Mouse (Mus musculus): Measurements from ENCODE around the gene Sobp. TPM values are rescaled to one million over a fixed set of nuclear protein-coding genes. Genes with fewer than 3 reads are reported as not detected.

The Sobp gene
- total RNA-seq, 2 experiments from 2014 or later: 4.6 to 6.2 TPM

DNA sequence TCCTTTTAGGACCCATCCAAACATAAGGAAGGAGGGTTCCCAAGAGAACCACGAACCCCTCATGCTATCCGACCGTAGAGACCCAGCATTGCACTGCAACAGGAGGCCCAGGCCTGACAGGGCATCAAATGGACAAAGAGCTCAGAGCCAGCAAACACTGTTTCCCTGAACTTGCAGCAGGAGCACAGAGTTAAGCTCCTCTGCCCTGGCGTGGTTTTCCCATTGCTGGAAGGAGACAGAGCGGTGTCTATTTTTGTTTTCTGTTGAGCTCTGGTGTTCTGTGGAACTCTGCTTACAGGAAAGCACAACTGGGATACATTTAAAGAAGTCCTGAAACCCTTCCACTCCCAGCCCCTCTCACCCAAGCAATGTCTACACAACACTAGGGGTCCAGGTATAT is 15.0 kb downstream of the Sobp start:
- no peak for DNase-seq

DNA sequence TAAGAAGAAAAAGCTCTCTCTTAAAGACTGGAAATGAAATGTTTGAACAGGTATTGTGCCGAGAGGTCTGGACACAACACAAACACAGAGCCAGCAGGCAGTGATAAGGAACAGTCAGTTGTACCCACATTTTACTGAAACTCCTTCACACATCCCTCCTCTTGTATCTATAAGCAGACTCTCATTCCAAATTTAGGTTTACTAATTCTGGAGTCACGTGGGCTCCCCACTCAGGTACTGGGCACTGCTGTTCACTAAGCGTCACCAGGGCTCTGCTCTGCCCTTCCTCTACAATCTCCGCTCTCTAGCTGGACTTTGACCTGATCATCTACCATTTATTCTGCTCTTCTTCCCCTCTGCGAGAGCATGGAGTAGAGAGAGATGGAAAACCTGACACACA is 15.4 kb downstream of the Sobp start:
- no peak for DNase-seq

DNA sequence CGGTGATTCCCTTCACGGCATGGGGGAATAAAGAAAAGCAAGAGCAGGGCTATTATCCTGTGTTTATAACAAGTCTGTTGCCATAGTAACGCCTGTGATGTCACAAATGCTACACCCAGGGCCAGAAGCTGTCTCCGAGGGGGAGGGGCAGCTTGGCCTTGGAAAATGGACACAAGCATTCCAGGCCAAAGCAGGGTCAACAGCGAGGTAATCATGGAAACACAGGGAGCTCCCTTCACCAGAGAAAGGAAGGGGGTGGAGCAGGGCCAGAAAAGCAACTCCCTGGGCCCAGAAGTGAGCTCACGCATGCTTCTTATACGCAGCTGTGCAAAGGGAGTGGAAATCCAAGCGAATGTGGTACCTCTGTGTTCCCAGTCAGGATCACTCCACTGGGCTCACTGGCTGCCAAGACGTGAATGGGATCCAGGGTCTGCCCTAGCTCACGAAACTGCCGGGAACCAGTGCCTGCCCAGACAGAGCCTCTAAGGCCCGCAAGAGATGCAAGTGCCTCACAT is 19.2 kb downstream of the Sobp start:
- DNase-seq: peak; percentile 63 to 80

DNA sequence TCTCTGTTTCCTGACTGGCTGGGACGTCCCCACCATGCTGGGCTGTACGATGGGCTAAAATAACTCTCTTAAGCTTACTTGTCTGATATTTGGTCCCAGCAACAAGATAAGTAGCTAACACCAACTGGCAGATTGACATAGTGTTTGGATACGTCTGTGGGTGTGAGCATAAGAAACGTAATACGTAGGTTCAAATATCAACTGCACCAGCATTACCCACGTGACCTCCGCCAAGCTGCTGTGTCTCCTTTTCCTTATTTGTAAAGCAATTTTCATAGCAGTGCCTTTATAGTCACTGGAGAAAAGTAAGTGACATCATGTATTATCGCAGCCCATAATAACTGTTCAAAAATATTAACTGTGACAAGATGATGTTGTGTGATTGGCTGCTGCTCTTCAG is 21.7 kb downstream of the Sobp start:
- DNase-seq: no peak

DNA sequence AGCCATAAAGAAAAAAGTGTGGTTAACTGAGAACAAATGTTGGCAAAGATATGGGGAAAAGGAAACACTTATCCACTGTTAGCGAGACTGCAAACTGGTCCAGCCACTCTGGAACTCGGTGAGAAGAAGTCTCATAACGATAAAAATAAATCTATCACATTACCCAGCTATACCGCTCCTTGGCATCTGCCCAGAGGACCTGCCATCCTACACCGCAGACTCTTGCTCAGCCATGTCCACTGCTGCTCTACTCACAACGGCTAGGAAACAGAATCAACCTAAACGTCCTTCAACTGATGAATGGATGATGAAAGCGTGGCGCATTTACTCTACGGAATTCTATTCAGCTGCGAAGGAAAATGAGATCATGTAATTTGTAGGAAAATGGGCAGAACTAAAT is 25.9 kb downstream of the Sobp start:
- DNase-seq: no peak

DNA sequence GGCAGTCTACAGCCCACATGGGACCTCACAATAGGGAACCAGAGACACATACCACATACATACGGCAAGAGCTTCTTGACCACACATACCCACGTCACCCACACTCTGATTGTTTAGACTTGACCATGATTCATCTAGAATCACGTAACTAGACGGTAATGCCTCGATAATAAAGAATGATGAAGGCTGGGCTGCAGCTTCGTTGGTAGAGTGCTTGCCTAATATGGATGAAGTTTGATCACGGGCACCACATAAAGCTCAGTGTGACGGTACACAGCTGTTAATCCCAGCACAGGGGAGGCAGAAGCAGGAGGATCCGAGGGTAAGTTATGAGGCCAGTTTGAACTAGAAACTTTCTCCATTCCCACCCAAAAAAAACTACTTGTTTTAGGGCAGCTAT is 31.2 kb downstream of the Sobp start:
- DNase-seq: no peak

DNA sequence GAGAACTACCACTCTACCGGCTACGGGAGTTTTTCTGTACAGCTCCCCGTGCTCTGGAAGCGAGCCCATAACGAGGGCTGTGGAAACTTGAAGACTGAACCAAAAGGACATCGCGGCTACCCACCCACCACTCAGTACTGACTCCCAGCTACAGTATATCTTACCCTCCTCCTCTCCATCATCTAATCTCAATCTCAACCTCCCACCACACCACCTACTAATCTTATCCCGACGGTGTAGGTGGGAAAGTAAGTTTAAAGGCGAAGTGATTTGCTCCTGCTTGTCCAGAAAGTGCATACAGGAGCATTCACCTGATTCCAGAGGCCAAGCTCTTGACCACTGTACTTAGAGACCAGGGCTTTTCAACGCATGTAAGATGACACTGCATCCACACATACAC is 40.3 kb downstream of the Sobp start:
- DNase-seq: no peak

DNA sequence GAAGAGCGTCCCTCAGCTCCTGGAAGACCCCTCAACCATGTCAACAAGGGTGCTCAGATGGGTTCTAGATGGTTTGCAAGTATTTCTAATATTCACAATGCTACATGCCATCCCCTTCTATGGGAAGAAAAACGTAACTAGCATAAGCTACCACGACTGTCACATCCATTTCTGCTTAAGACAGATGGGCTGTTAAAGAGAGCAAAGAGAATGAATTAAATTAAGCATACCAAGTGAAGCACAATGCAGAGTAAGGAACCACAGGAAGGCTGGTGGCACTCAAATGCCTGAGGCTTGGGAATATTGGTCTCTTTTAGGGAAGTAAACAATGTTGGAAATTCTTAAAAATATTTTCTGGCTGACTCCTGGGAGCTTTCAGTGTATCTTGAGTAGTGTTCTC is 45.6 kb downstream of the Sobp start:
- DNase-seq: no peak

DNA sequence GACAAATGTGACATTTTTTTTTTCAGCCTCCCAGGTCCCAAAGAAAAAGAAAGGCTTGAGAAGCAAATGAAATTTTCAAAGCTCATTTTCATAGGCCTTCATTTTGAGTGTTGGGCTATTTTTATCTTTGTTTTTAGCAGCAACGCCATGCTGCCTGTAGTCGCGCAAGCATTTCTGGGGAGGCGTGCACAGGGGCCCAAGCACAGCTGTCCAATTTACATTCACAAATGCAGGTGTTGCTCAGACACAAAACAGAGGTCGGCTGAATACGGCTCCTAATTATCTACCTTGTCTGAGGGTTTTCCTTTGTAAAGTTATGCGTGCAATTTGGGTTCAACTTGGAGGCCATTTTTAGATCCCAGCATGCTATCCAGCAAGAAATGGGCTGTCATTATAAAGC is 49.8 kb downstream of the Sobp start:
- no peak for DNase-seq

DNA sequence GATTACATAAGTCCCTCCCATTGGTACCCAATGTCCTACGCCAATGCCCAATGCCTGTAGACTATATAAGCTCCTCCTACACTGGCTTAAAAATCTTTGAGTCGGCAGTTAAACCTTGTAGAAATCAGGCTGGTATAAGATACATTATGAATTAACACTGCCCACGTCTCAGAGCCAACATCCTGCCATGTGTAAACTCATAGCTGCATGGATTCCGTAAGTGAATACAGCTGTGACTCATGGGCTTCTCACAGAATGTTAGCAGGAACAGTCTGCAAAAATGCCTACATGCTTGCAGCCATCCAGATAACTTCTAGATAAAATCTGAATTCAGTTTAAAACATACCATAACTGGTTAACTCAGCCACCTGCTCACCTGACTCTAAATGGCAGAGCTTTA is 50.2 kb downstream of the Sobp start:
- DNase-seq: no peak

DNA sequence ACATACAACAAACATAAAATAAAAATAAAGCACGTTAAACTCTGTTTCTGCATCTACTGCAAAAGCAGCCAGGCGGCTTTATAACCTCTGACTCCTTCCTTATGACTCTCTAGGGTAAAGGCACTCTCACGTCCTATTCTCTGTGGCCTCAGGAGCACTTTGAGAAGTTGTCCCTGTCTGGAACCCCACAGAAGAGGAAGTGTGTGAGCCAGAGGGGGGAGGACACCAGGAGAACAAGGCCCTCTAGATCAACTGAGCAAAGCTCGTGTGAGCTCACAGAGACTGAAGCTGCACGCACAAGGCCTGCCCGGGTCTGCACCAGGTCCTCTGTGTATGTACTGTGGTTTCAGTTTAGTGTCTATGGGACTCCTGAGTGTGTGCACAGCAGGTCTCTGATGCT is 50.9 kb downstream of the Sobp start:
- no peak for DNase-seq

DNA sequence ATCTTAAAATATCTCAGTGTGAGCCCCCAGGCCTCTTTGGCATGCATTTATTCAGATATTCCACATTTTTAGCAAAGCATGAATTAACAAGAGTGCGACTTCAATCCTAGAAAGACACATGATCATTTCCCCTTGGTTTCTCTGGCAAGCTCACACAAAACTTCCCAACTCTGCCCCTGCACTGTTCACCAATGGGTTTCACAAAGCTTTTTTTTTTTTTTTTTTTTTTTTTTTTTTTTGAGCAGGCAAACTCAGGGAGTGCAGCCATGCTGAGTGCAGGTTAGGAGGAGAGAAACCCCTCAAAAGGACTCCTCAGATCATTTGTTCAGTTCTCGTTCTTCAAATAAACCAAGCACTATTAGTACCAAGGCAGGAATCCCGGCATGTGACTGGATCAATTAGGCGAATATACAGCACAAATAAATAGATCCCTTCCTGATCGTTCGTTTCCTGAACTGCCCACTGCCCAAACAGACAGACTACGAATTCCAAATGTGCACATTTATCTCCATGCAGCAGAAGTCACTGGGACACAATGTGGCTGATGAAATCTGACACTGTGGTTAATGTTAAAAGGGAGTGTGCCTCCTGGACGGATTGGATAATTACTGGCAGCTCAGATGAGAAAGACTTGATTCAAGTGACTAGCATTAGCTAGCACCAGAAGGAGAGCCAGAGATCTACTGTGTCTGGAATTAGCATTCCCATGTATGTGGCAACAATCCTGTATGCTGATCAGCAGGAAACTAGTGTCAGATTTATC is 53.5 kb downstream of the Sobp start:
- no peak for DNase-seq

DNA sequence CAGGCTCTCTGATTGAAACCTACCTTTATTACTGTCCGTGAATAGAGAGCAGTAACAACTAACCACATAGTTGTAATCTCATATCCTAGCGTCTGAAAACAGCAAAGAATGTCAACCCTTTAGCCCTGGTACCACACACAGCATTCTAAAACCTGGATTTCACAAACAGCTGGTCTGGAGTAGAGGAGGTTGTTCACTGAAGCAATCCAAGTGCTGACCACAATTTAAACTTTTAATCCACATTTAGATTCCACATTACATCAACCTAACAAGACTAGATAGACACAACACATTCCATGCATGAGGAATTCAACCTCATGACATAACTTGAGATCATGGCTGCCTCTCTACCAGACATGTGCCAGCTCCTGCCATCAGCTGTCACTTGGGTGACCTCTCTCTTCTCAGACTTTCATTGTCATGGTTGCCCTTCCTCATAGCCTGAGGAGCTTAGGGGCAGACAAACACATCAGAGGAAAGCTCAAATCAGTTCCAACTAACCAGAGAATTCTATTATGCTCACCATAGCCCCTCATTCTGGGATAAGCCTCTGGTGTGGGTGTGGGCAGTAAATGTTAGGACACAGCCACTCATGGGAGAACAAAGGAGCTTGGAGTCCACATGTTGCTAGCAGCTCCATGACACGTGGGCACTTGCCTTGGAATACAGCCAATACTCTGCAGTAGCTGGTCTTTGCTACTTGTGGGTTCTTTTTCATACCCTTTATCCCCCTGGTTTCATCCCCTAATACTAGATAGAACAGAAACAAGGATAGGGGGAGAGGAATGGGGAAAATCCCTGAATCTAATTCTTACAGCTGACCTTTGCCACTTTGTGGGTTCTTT is 58.0 kb downstream of the Sobp start:
- DNase-seq: no peak

DNA sequence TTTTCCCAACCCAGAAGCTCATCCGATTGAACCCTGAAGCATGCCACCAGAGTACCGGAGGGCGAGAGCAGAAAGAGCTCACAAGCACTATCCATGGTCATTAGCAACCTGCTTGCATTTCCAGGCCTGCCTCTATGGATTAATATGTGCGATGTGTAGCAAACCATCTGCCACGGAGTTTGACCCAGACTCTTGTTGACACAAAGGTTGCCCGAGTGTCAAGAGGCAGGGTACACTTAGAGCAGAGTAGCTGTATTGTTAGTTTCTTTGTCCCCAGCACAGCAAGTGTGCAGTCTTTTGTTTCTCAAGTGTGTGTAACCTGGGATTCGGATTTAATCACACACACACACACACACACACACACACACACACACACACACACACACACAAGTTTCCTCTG is 62.0 kb downstream of the Sobp start:
- no peak for DNase-seq

DNA sequence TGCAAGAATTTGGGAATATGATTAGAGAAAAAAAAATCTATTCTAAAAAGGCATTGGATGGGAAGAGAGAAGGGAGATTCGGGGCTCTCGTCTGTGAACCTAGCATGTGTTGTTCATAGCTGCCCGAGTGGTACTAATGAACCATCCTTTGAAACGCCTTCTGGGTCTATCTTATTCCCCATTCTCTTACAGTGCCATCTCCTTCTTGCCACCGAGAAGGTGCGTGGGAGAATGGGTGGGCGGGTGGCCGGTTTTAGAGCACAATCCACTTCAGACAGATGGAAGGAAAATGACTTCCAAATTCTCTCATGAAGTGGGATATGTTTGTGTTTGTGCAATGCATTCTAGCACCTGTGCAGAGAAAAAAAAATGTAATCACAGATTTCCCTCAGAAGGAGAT is 67.7 kb downstream of the Sobp start:
- DNase-seq: no peak

DNA sequence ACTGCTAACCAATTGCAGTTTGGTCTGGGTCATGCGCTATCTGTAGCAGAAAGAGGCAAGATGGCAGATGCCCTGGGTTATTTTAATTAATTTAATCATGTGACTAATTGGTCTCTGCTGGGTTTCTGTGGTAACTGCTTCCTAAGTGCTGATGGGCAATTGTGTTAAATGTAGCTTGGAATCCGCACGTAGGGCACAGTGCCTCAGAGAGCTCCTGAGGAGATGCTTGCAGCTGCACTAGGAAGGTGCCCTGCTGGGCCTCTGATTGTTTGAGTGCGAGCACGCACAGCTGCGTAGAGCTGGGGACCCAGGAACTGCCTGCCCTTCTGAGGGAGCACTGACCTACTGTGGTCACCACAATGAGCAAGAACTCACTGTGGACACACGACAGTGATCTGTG is 68.1 kb downstream of the Sobp start:
- DNase-seq: no peak

DNA sequence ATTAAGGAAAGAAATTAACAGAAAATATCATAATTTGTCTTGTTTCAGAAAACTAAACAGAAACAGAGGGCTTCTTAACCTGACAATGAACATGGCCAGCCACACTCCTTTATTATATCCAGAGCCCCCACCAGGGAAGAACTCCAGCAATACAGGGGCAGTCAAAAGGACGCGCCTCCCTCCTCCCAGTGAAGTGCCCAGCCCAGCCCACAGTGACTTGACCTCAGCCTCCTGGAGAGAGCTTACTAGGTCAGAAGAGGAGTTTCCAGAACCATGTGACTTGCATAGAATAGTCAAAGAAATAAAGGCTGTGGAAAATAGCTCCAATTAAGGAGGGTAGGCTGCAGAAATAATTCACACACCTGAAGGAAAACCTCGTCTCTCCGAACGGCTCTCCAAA is 73.8 kb downstream of the Sobp start:
- DNase-seq: no peak

DNA sequence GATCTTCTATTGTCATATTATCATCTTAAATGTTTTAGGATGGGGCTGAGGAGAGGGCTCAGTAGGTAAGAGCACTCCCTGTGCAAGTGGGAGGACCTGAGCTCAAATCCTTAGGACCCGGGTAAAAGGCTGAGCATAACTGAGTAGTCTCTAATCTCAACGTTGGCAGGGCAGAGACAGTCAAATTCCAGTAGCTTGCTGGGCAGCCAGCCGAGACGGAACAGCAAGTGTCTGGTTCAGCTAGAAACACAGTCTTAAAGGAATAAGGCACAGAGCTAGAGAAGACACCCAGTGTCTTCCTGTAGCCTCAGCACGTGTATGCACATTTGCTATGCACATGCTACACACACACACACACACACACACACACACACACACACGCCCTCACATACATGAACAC is 75.1 kb downstream of the Sobp start:
- no peak for DNase-seq

DNA sequence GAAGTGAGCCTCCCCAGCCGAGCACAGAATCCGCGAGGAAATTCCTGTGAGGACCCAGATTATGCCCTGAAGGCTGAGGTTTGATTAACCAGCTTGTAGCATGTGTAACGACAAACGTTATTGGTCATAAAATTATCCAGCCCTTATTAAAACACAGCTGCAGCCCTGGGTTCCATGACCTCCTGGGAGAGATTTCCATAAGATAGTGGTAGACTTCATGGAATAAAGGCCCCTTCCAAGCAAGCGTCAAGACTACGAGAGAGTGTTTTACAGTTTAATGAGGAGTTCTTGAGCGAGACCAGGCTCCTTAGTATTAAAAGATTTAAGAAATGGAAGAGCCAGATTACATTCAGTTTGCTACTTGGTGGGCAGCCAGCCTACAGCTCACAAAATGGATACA is 76.6 kb downstream of the Sobp start:
- DNase-seq: no peak

DNA sequence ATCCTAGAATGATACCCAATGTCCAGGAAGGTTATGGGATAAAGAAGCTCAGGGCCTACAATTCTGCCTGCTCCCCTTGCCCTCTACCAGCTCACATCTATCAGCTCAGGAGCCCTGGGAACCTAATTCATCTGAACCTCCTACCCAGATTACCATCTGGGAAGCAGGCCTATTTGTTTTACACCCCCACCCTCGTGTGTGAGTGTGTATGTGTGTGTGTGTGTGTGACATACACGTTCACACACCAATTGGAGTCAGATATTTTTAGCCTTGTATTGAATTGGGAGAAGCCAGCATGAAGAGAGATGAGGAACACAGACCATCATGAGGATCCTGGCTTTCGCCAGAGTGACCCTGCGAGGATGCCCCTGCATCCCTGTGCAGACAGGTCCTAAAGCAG is 77.7 kb downstream of the Sobp start:
- DNase-seq: no peak

DNA sequence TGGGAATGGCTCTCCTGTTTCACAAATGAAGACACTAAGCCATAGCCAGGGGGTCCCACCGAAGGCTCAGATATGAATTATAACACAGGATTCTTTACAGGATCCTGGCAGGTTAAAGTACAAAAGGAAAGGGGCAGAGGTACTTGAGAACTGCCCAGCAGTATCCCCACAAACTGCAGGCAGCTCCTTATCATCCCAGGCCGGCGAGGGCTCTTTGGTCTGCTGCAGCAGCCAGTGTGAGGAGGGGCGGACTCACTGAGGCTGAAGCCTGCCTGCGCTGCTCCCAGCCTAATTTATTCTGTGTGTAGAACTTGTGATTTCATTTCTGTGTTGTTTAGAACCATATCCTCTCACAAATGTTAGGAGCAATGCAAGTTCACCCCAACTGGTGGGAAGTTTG is 79.8 kb downstream of the Sobp start:
- no peak for DNase-seq

DNA sequence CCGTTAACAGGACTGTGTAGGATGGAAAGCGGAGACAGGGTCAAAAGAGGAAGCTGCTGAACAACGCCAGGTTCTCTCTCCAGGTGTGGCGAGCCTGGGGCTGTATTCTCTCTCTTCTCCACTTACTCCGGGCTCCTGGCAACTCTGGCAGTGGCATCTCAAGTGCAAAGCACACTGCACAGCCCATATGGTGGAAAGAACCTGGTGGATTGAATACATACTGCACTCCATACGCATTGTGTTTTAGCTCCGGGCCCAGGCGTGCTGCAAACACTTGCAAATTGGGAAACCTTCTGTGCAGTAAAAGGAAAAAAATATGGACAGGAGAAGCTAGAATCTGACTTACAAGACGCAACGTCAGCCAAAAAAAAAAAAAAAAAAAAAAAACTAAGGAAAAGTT is 80.9 kb downstream of the Sobp start:
- DNase-seq: no peak

DNA sequence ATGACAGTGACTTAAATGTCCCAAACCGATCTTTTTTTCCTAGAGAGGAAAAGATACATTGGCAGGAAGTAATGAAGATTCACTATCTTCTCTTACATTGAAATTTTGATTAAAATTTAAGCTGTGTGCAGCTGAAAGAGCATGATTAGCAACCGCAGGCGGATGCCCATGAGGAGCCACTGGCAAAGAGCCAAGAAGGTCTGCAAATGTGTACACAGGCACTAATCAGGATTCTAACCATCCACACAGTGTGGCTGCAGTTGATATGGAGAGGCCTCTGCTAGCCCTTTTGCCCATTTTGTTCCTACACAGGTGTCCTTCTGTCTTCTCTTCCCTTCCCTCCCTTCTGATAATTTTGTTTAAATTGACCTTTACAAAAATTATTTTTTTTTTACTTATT is 84.3 kb downstream of the Sobp start:
- no peak for DNase-seq

DNA sequence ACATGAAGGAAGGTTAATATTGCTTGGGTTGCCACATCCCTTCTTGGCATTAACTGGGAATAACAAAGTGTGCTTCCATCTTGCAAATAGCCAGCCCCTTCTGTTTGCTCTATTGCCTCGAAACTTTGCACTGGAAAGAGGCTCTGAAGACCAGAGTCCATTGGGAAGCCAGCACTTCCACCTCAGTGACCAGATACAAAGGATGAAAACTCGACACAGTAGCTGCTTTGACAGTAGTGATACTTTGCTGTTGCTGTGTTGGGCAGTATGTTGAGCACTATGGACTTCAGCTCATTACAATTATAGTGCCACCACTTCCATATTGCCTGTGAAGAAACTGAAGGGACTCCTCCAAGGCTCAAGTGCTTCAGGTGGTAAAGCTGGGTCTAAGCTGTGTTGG is 86.9 kb downstream of the Sobp start:
- no peak for DNase-seq
